Mouse (Mus musculus) megakaryocyte, adult 5-6 weeks (primary cell): ENCODE data around the gene Mamld1. TPM values are rescaled to one million over a fixed set of nuclear protein-coding genes. Genes with fewer than 3 reads are reported as not detected.

Experiments used
- ATAC-seq: 2 replicates; pipeline ENCODE4 v1.8.0; 2016; ENCODE audit warnings: mild to moderate bottlenecking, inconsistent platforms; ENCODE audit not compliant: poor library complexity, severe bottlenecking
- total RNA-seq, 2 experiments: library from RNA; stranded (forward) in 1 of 2; stranded (reverse) in 1 of 2; fragments of 153-499, 151-499 nt in 1 of 2; fragments of 221-1000, 200-1000 nt in 1 of 2; gene quantifications; 2 replicates each; pipeline versions ENCODE4 v1.2.3 to v1.2.4; 2015 to 2017

The Mamld1 gene
- total RNA-seq, 2 experiments from 2014 or later: 0.11 to 1.2 TPM

GRCm38 (mm10) chrX:71125013-71125412 is 75.0 kb downstream of the Mamld1 start:
- no peak for ATAC-seq

DNA sequence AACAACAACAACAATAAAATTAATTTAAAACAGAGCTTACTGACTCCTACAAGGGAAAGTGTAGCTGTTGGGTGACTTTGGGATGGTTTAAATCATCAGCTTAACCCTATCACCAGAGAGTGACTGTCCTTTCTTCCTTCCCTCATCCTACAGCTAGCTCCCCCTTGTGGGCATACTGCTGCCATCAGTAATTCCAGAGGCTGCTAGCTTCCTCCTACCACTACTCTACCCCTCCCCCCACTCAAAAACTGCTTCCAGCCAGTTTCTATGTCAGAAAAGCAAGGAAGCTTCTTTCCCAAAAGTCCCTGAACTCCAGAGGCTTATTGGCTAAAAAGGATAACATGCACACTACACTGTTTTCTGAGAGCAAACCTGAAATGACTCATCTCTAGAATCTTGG is 81.4 kb downstream of the Mamld1 start:
- ATAC-seq: peak; percentile 54

DNA sequence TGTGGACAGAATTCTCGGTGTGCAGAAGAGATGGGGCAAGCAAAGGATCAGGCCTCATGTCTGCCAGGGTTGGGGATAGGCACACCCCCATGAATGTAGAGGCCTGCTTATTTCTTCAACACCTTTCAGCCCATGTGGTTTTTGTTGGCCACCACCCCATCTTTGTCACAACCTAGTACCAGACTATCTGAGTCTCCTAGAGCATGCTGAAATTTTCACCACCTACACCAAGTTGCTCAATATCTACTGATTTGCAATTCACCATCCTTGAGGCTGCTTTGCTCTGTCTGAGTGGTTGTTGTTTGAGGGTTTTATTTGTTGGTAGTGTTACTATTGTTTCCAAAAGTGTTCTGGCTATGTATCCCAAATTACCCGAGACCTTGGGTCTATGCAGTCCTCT is 91.3 kb downstream of the Mamld1 start:
- ATAC-seq: no peak

GRCm38 (mm10) chrX:71149441-71150050 is 99.5 kb downstream of the Mamld1 start:
- no peak for ATAC-seq

DNA sequence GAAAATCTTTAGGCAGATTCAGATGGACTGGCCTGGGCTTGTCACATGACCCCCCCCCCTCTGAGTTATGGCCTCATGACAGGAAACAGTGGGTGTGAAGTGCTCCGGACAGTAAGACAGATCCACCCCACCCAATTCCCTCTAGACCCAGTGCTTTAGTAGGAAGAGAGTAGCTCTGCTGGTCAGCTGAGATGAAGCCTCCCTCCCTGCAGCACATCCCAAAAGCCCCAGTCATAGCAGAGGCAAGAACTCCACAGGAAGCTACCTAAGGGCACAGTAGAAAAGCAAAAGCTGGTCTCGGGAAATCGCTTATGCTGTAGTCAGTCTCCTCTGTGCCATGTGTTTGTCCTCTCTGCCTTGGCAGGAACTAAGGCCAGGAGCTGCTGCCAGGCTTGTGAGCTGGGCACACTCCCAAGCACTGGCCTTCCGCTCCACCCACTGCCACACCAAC is 100.5 kb downstream of the Mamld1 start:
- peak; percentile 63 for ATAC-seq

DNA sequence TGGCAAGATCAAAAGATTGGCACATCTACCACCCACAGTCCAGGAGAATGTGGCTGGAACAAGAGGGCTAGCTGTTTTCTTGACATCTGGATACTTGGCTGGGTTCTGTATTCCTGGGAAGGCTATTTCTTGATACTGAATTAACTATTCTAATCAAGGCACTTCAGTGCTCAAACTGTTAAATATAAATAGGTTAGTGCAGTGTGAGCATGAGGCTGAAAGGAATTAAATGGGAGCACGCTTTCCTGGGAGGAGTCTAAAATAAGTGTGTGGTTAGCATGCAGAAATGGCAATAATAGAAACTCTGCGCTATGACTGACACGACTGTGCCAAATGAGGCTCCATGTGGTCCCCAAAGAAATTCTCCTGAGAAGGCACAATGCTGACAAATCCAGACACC is 131.5 kb downstream of the Mamld1 start:
- no peak for ATAC-seq

GRCm38 (mm10) chrX:71183671-71184070 is 133.6 kb downstream of the Mamld1 start:
- ATAC-seq: no peak

DNA sequence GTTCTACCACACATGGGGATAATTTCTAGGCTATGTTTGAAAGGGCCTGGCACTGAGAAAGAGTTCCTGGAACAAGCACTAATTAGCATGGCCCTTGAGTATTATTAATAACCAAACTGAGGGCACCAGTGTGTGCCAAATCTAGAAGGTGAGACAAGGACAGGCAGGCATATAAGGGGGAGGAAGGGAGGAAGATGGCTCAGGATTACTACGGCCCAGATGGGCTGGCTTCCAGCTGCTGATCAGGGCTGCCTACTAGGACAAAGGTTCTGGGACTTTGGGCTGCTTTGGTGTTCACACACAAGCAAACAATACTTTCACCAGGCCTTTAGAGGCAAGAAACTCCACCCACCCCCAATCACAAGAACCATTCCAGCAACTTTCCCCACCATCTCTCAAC is 136.3 kb downstream of the Mamld1 start:
- ATAC-seq: no peak

- peak; percentile 30; the same call in 1 of the 2 replicates for ATAC-seq
Measured at GRCm38 (mm10) chrX:71204776-71205175, 154.7 kb downstream of the Mamld1 start.

Other genes starting within 250 kb of the Mamld1 start
- gene Mtm1, start 160.5 kb downstream of the Mamld1 start, total RNA-seq (2015): 22.5 and 31.5 TPM in 2 replicates
- gene Mtm1, start 160.5 kb downstream of the Mamld1 start, total RNA-seq (2017): 55.2 and 59.7 TPM in 2 replicates